Mouse (Mus musculus) lung, postnatal 10 days (tissue): ENCODE measurements around the gene Phgdh.

Source experiments
- DNase-seq: peaks from one replicate; pipeline ENCODE4 v3.0.0; 2021

Gene Phgdh

DNA sequence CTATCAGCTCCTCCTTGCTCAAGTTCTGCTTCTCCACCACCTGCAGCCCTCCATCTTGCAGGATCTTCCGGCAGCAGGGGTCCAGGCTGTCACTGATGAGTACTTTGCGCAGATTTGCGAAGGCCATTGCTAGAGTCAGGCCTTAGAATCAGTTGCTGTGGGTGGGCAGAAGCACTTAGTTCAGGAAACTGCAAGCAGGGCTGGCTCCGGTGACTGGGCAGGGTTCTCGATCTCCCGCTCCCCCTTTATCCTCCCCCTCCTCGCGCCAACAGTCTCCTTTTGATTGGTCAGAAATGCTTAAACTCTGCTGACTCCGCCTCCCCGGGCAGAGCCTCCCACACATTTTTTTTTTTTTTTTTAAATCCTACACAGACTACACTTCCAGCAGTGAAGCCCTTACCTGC lies at the start of gene Phgdh:
Gene Phgdh, minus strand, starts transcription at position 285 of the 404 bp plus-strand sequence.
- DNase-seq = peak; percentile 78

DNA sequence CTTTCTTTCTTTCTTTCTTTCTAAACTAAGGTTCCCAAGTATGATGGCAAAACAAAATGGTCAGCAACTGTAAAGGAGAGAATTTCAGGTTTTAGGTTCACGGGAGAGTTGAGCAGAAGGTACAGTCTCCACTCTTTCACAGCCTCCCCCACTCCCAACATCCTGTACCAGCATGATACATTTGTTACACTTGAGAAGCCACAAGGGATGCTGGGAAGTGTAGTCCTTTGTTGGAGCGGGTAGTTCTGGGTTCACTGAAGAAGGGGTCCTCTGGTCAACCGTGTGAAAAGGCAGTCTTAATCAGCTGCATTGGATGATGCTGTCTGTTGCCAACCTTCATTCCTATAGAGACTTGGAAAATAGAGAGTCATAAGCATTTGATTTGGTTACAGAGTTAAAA lies 49.5 kb upstream of the Phgdh start:
- no peak for DNase-seq

DNA sequence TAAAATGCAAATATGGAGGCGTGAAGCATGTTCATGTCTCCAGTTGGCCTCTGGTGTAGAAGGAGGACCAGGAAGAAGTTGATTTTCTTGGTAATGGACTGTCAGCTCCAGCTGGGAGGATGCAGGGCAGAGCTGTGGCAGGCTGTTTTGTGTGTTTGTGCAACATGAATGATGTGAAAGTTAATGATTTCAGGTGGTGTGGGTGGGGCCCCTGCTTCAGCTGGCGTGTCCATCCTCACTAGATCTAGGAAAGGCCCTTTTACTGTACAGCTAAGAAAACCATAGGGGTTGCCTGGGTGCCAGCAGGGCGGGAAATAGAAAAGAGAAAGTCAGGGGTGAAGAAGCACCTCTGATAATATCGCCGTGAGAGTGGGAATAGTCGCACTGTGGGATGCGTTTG lies 48.0 kb upstream of the Phgdh start:
- DNase-seq = no peak

DNA sequence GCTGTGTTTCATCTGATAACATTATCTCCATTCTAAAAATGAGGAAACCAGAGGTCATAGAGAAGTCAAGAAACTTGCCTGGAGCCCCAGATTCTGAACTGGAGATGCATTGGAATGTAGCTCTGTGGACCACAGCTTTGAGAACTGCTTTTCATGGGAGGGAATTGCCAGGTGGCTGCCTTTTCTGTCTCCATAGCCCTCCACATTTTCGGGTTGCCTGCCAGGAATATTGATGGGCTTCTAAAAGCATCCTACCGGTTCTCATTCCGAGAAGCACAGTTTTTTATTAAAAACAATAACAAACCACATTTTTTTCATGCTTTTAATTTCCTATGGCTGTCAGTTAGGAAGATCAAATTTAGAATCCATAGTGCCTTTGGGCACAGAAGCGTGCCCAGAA lies 47.3 kb upstream of the Phgdh start:
- DNase-seq = no peak

DNA sequence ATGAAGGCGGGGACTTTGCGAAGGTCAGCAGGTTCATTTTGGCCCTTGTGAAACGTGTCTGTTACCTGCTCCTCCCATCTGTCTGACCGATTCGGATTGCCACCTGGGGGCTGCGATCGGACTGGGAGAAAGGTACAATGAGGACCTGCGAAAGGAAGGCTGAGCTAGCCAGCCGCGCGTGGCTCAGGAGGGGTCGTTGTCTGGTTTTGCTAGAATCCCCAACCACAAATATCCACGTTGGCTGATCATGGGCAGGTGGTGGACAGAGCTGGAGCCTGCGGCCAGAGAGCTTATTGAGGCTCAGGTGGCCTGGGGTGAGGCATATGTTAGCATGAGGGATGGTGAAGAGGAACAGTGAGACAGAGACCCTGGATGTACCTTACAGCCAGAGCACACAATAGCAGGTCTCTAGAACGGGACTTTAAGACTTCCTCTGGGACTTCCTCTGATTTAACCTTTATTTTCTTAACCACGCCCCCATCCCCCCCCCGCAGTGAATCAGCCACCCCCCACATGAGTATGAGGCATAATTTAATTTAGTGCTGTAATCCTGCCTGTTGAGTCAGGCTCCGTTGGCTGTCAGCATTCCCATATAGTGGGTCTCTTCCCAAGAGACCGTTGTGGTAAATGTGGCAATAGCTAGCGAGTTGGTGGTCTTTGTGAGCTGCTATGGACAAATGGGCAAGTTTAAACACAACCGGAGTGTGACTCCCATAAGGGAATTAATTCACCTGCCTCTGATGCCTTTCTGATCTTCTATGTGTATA lies 43.4 kb upstream of the Phgdh start:
- DNase-seq = no peak

DNA sequence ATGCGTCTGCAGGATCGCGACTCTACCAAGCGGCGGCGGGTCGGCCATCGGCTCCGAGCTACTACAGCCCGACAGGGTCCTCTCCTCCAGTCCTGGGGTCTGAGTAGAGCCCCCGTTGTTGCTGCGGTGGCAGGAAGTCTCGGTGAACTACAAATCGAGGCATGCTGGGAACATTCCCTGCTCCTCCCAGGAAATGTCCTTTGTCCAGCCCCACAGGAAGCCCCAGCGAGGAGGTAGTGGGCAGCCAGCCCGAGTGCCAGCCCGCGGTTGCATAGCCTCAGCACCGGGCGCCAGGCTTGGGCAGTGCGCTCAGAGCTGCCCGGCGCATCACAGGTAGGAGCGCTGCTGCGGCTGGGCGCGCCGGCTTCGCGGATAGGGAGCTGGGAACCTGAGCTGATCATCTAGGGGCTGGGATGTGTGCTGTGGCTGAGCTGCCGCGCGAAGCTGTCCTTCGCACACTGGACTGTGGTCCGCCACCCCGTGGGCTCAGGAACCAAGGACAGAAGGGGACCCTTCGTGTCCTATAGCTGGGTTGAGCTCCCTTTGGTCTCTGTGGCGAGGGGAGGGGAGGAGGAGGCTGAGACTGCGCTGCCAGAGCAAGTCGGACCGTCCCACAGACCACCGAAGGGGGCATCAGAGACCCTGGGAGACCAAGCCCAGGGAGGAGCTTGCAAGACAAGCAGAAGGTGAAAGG lies 42.6 kb upstream of the Phgdh start, which contains the start of gene Zfp697:
Gene Zfp697, plus strand, starts transcription at position 216 of the 694 bp plus-strand sequence.
- peak; percentile 88 for DNase-seq

DNA sequence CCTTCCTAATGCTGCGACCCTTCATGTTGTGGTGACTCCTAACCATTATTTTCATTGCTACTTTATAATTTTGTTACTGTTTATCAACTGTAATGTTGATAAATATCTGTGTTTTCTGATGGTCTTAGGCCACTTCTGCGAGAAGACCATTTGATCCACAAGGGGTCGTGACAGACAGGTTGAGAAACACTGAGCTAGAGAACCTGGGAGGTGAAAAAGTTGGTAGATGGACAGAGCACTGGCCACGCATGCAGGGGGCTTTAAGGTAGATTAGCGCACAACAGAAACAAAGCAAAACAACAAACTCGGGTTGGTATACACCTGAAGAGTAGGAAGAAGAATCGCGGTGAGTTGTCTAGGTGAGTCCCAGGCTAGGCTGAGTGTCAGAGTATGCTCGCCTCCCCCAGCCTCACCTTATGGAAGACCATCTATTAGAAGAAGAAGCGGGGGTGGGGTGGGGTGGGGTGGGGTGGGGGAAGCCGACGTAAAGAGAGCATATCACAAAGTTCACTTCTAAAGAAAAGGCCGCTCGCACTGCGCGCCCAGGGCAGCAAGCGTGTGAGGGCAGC lies 42.0 kb upstream of the Phgdh start:
- DNase-seq = no peak

DNA sequence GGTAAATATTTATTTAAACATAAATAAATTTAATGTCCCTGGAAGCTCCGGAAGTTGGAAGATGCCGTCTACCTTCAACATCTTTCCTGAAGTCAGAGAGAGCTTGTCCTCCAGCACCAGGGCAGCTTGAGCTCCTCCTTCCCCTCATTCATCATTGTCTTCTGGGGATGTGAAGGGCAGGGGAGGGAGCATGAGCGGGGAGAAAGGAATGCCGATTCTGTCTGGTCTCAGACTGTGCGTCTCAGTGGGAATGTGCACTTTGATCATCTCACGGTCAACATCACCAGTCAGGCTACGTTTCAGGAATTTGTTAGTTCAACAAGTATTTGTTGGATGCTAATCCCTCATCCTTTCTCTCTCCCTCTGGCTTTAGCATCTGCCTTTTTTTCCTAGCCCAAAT lies 39.4 kb upstream of the Phgdh start:
- peak; percentile 40 for DNase-seq

DNA sequence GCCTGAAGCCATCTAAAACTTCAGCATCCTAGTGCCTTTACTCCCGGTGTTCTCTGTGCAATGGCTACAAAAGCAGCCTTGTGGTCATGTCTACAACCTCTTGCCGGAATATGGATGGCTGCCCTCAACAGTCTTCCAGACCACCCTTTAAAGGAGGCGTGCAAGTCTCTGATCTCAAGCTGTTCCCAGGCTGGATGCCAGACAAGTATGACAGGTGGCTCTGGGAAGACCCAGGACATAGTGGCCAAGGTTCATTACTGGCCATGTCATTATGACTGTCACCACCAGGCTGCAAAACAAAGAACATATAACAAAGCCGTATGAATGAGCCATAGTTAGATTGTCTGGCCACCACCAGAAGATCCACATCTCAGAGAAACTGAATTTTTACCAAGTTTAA lies 38.5 kb upstream of the Phgdh start:
- no peak for DNase-seq

DNA sequence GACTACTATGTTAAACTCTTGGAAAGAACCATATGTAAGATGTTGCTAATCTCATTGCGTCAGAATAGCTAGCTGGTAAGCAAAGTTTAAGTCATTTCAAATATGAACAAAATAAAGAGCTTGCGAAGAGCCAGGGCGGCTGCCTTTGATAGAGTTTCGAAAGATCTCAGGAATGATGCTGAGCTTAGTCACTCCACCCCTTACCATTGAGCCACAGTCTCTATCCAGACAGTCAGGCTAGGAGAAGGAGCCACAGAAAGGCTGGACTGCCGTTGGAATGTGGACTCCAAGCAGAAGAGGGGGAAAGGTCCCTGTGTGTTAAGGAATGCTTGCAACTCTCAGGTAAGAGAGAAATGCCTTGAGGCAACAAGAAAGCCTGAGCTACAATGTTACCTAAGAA lies 35.2 kb upstream of the Phgdh start:
- DNase-seq = no peak

DNA sequence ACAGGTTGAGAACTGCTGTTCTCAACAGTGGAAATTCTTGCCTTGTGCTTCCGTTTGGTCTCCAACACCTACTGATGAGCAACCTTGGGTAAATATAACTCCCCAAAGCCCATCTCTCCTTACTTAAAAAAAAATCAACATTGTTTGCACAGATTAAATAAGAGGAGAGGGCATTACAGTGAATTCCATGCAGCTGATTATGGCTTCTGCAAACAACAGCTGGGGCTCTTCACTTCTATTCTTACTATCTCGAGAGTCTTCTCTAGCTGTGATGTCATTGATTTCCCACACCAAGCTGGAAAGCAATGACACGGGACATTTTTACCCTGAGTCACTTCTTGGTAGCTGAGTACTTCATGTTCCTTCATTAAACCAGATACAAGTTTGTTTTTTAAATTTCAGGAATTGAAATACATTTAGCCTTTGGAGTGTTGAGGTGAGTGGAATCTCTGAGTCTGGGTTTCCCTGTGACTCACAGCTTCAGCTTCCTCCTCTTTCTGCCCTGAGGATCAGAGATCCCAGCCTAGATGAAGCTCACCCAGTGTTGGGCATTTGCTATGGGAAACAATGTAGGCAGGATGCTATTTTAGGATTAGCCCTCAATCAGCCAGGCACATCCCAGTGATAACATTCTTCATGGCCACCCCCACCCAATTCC lies 34.4 kb upstream of the Phgdh start:
- DNase-seq = peak; percentile 23

DNA sequence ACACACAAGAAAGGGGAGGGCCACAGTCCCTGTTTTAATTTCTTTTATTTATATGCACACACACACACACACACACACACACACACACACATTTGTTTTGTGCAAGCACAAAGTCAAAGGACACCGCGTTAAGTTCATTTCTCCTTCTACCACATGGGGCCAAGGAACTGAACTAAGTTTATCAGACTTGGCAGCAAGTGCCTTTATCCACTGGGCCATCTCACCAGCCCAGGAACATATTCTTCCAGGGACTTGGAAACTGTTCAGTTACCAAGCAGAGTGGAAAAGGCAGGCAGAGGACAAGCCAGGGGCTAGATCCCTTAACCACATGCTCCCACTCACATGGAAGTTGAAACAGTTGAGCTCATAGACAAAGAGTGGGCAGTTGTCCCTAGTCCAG lies 29.0 kb upstream of the Phgdh start:
- no peak for DNase-seq

DNA sequence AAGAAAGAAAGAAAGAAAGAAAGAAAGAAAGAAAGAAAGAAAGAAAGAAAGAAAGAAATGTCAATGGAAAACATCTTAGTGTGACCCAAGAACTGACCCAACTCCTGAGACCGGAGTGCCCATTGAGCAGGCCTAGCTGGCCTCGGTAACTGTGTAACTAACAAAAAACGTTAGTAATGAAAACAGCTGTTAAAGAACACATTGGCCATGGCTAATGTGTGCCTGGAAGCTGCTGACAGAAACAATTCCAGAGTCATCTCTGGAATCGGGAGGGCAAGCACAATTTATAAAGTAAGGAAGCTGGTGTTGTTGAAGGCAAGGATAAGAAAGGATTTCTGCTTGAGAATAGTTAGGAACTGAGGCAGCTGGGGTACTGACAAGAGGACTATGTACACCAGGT lies 28.5 kb upstream of the Phgdh start:
- no peak for DNase-seq

DNA sequence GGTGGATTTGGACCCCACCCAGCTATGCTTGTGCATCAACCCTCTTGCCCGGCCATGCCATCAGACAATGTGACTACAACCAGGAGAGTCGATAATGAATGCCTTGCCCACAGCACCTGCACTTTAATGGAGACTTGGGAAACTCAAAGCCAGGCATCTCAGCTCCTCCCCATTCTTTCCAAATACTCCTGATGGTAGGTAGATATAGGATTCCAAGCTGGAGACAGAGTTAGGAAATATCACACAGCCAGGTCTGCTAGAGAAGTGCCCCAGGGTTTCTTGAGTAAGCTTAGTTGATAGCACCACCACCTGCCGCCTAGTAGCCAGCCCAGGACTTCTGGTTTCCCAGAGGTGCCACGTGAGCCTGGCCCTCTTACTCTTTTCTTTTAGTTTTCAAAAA lies 27.0 kb upstream of the Phgdh start:
- no peak for DNase-seq

DNA sequence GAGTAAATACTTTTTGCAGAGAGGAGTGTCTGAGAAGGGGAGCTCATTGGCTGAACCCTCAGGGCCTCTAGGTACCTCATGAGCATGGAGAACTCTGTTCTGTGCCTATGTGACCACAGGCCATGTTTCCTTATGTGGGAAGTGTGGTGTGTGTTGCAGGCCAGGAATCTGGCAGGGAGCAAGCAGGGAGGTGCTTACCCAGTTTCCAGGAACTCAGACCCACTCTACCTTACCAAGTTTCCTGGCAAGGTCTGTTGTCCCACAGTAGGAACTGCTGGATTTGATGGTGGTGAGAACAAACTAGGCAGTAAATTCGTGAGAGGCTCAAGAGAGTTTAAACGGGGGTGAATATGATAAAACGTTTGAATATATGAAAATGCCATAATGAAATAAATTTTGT lies 26.3 kb upstream of the Phgdh start:
- no peak for DNase-seq

DNA sequence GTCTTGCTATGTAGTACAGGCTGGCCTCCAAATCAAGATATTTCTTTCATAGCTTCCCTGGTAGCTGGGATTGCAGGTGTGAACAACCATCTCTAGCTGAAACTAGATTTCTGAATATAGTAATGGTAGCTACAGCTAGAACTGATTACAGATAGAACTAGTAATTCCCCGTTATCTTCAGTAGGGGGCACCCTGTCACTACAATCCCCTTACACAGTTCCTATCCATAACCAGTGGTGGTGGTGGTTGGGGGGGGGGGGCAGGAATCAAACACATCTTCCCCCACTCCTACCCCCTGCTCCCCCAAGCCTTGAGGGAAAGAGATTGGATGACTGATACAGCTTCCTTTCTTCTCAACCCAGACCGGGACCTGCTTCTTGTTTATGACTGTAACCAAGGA lies 23.0 kb upstream of the Phgdh start:
- DNase-seq = peak; percentile 49

DNA sequence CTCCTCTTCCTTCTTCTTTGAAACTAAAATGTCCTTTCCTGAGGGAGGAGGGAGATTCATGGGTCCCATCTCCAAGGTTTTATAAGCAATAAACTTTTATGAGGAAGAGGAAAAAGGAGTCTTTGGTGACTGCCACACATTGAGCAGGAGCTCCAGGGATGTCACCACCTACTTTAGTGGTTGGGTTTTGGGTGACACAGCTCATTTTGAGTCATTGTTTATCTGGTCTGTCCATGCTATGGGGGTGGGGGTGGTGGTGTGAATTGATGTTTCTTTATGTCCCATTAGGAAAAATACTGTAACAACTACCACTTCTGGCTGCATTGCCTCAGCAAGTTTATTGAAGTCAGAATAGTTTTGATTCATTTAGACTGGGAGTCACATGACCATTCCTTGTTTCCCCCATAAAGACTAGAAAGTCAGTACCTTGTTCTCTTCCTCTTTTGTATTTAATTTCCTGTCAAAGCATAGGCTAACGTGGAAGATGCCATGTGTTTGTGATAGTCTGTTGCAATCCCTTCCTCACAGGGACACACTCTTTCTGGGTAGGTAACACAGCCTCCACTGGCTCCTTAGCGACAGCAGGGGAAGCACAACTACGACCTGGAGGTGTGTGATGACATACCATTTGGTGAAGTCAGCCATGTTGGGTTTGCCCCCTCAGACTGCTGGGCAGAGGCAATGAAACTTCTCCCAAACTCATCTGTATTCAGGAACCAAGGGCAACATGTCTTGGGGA lies 17.0 kb upstream of the Phgdh start:
- no peak for DNase-seq

DNA sequence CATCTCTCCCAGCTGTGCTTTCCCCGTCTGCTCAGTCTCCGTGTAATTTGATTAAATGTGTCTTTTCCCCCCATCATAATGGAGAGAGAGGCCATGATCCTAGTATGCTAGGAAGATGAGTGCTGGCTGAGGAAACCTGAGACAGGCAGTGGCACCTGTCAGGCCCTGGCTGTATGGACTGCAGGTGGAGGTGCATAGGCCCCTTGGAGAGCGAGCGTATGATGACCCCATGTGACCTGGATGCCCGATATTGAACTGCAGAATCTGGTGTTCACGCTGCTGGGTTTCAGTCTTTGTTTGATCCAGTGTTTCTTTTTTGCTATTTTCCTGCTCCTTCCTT lies 16.2 kb upstream of the Phgdh start:
- no peak for DNase-seq

DNA sequence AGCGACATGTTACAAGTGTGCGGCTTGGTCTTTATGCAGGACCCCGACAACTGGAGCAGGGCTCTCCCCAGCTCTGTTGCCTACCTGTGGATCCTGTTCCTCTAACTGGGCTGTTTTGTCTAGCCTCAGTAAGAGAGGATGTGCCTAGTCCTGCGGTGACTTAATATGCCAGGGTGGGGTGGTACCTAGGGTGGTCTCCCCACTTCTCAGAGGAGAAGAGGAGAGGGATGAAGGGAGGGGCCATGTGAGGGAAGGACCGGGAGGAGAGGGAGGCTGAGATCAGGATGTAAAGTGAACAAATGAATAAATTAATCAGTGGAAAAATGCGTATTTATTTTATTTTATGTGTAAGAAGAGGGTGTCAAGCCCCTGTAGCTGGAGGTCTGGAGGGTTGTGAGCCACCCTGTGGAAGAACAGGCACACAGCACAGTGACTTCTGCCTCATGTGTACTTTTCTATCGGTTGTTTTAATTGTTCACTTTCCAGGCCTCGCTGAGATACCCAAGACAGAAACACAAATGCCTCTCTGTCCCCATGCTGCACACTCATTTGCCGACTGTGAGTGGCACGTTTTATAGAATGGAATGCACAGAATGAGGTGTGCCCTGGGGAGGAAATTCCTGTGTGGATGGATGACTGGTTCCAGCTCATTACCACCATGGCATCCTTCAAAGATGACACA lies 15.7 kb upstream of the Phgdh start:
- no peak for DNase-seq

DNA sequence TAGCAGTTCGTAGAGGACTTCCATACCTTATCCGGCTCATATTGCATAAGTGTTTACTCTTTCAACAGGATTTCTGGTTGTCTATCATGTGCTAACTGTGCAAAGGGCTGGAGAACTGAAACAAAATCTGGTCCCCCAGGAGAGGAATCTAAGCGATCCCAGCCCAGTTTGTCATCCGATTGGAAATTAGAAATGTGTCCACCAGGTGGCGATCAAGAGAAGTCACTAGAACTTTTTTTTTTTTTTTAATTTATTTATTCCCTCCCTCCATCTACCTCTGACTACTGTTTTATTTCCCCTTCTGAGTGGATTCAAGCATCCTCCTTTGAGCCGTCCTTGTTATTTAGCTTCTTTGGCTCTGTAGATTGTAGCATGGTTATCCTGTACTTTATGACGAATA lies 14.1 kb upstream of the Phgdh start:
- DNase-seq = peak; percentile 87

DNA sequence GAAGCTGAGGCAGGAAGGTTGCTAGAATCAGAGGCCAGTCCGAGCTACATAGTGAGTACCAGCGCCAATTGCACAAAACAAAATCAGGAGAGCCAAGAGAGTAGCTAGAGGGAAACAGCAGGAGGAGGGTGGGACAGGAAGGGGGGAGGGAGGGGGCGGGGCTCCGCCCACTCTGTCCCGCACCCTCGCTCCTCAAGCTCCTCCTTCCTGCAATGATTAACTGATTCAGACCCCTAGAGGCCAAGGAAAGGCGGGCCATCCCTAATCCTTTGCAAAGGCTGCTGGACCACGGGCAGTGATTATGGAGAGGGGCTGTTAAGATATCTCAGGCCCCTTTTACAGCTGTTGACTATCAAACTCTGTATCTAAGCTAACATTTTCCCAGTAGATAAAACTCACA lies 8.9 kb upstream of the Phgdh start:
- no peak for DNase-seq

DNA sequence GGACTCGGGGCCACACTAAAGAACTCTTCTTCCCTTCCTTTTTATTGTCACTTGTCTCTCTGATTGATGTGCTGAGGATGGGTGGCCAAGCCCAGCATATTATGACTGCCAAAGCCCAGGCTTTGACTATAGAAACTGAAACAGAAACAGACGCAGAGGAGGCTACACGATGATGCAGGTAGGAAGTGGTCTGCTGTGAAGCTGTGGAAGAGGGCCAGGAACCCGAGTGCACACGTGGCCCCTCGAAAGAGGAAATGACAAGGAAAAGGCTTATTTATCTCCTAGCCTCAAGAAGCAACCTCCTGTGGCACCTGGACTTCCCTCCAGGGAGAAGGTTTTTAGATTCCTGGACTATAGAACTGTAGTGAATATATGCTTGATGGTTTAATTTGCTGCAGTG lies 8.3 kb upstream of the Phgdh start:
- DNase-seq = no peak

DNA sequence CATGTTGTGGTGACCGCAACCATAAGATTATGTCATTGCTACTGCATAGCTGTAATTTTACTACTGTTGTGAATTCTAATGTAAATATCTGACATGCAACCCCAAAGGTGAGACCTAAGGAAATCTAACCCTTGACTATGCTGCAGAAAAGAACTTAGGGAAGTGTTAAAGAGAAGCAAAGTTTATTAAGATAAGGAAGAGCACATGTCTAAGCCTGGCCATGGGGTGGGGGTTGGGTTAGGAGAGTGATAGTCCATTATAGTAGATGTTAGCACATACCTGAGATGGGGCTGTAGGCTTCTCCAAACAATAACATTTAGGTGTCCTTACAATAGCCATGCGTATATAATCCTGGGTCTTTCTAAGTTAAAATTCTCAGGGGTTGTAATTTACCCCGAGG lies 3.4 kb upstream of the Phgdh start:
- no peak for DNase-seq
